20 mouse cellular contexts compared by ENCODE assay signal in genomic region chr13:9985648-9986047, GRCm38 (mm10).
A peak's percentile ranks its signal among the peaks of the same experiment; 100 is the strongest.
DNase-seq lines count a peak whose midpoint lies in the region; ATAC-seq and TF ChIP-seq lines count a peak whose summit lies in the region.
"Had no signal": no experiment of that assay in that cellular context is flagged by ENCODE, and none has a peak within 500 bp of the region (broad histone marks: within the 10 kb centered on the region; RNA-seq: fewer than 3 reads in every experiment).

No protein-coding gene starts in this region.

- no peak overlapping the region for H3K9ac ChIP-seq in heart, embryonic 12.5 days
- no peak overlapping the region for H3K9ac ChIP-seq in lung, postnatal 0 days (replicated peaks; ENCODE audit: low read depth)
- H3K9ac ChIP-seq in midbrain, embryonic 15.5 days = no peak overlapping the region
- H3K9ac ChIP-seq: embryonic facial prominence, embryonic 12.5 days; forebrain, embryonic 13.5 days; forebrain, postnatal 0 days; heart, embryonic 13.5 days; hindbrain, embryonic 13.5 days had no signal

- no peak for TF ChIP-seq CTCF in lung, postnatal 0 days (IDR thresholded peaks at IDR 0.05)

- TF ChIP-seq EP300 in lung, postnatal 0 days (IDR thresholded peaks at IDR 0.05) = no peak

- peak; percentile 62 for DNase-seq in heart, adult 11 months
- DNase-seq in lung, postnatal 0 days (ENCODE audit: low spot score) = peak; percentile 35
- DNase-seq in lung, postnatal 10 days = no peak
- DNase-seq: adrenal gland, adult 2 months; adrenal gland, postnatal 25 days; cerebellum, adult 18-20 months; cerebellum, adult 9-11 months; embryo, embryonic 11 days; forebrain, postnatal 0 days; heart, postnatal 10 days had no signal

- H3K9me3 ChIP-seq in heart, embryonic 12.5 days (replicated peaks) = no peaks in the 10 kb centered on the region
- H3K9me3 ChIP-seq in lung, postnatal 0 days (ENCODE audit: low read length) = no peaks in the 10 kb centered on the region
- no peaks in the 10 kb centered on the region for H3K9me3 ChIP-seq in midbrain, embryonic 15.5 days
- H3K9me3 ChIP-seq: embryonic facial prominence, embryonic 12.5 days; forebrain, embryonic 13.5 days; heart, embryonic 13.5 days; hindbrain, embryonic 13.5 days had no signal

- no peak overlapping the region for H3K4me3 ChIP-seq in heart, embryonic 12.5 days
- H3K4me3 ChIP-seq in lung, postnatal 0 days (ENCODE audit: low read depth, low read length) = no peak overlapping the region
- H3K4me3 ChIP-seq in midbrain, embryonic 15.5 days = no peak overlapping the region
- H3K4me3 ChIP-seq: embryonic facial prominence, embryonic 12.5 days; forebrain, embryonic 13.5 days; heart, embryonic 13.5 days; hindbrain, embryonic 13.5 days had no signal

- H3K4me2 ChIP-seq in heart, embryonic 12.5 days = no peak overlapping the region
- no peak overlapping the region for H3K4me2 ChIP-seq in lung, postnatal 0 days (replicated peaks; ENCODE audit: low read depth, low read length)
- H3K4me2 ChIP-seq in midbrain, embryonic 15.5 days = no peak overlapping the region
- H3K4me2 ChIP-seq: embryonic facial prominence, embryonic 12.5 days; forebrain, embryonic 13.5 days; heart, embryonic 13.5 days; hindbrain, embryonic 13.5 days had no signal

- ATAC-seq in heart, embryonic 12.5 days (ENCODE audit: insufficient number of reproducible peaks, low FRiP score) = no peak
- peak; percentile 41; the same call in 1 of the 2 replicates for ATAC-seq in lung, postnatal 0 days
- peak; percentile 99 for ATAC-seq in granulocyte monocyte progenitor cell, adult 5-6 weeks (replicated peaks; ENCODE audit: poor library complexity, severe bottlenecking)
- ATAC-seq in neutrophil, adult 5-6 weeks (ENCODE audit: extremely low read depth, insufficient number of reproducible peaks, low FRiP score, poor library complexity, severe bottlenecking) = peak; percentile 53; the same call in 1 of the 2 replicates
- no peak for ATAC-seq in midbrain, embryonic 15.5 days (replicated peaks)
- ATAC-seq: forebrain, embryonic 13.5 days; forebrain, postnatal 0 days; hindbrain, postnatal 0 days had no signal

- 40% methylated on average over 6 of the region's 6 CpGs for WGBS in heart, embryonic 12.5 days
- WGBS in lung, postnatal 0 days = 47% methylated on average over 6 of the region's 6 CpGs
- 69% methylated on average over 6 of the region's 6 CpGs for WGBS in midbrain, embryonic 15.5 days

- 0 out of 2 replicates have a peak, but pooled peaks cover 6% of the 10 kb centered on the region for H3K4me1 ChIP-seq in heart, embryonic 12.5 days (replicated peaks)
- H3K4me1 ChIP-seq in lung, postnatal 0 days (ENCODE audit: insufficient read depth, low read depth, low read length) = no peaks in the 10 kb centered on the region
- H3K4me1 ChIP-seq in midbrain, embryonic 15.5 days = no peaks in the 10 kb centered on the region
- H3K4me1 ChIP-seq: embryonic facial prominence, embryonic 12.5 days; forebrain, embryonic 13.5 days; hindbrain, embryonic 13.5 days had no signal

- H3K27ac ChIP-seq in heart, embryonic 12.5 days (ENCODE audit: poor library complexity, severe bottlenecking) = no peak overlapping the region
- no peak overlapping the region for H3K27ac ChIP-seq in lung, postnatal 0 days (ENCODE audit: low read length)
- H3K27ac ChIP-seq in midbrain, embryonic 15.5 days = no peak overlapping the region
- H3K27ac ChIP-seq: embryonic facial prominence, embryonic 12.5 days; forebrain, embryonic 13.5 days; heart, embryonic 13.5 days; hindbrain, embryonic 13.5 days; hindbrain, postnatal 0 days had no signal

- H3K27me3 ChIP-seq in heart, embryonic 12.5 days (replicated peaks) = no peaks in the 10 kb centered on the region
- no peaks in the 10 kb centered on the region for H3K27me3 ChIP-seq in lung, postnatal 0 days (replicated peaks; ENCODE audit: insufficient read depth, low read length)
- no peaks in the 10 kb centered on the region for H3K27me3 ChIP-seq in midbrain, embryonic 15.5 days (replicated peaks)
- H3K27me3 ChIP-seq: CH12.LX; embryonic facial prominence, embryonic 12.5 days; forebrain, embryonic 13.5 days; heart, embryonic 13.5 days; hindbrain, embryonic 13.5 days had no signal

- no peaks in the 10 kb centered on the region for H3K36me3 ChIP-seq in heart, embryonic 12.5 days
- no peaks in the 10 kb centered on the region for H3K36me3 ChIP-seq in lung, postnatal 0 days (ENCODE audit: insufficient read depth, low read length)
- no peaks in the 10 kb centered on the region for H3K36me3 ChIP-seq in midbrain, embryonic 15.5 days (replicated peaks)
- H3K36me3 ChIP-seq: embryonic facial prominence, embryonic 12.5 days; heart, embryonic 13.5 days; hindbrain, embryonic 13.5 days had no signal

Comparison
In these comparisons a context has a peak if more than half of its experiments do, and no peak if none do; other contexts are left out.
1. ATAC-seq: peak in lung, postnatal 0 days (single experiment), granulocyte monocyte progenitor cell, adult 5-6 weeks (single experiment) and neutrophil, adult 5-6 weeks (single experiment); none in heart, embryonic 12.5 days (single experiment) and midbrain, embryonic 15.5 days (single experiment).